Comparison of ENCODE assay signal across 8 mouse cellular contexts in genomic region chr15:85674191-85674984, GRCm38 (mm10).
DNase-seq lines count a peak whose midpoint lies in the region; ATAC-seq and TF ChIP-seq lines count a peak whose summit lies in the region.

No protein-coding gene starts in this region.

- peaks cover 6 to 20% of the 10 kb centered on the region in 2 experiments; a peak in 3 of 4 replicates for H3K4me1 ChIP-seq in heart, embryonic 14.5 days (ENCODE audit: control insufficient read depth in 2 of 2, insufficient read depth in 2 of 2, low read length in 2 of 2)
- peaks cover 11% of the 10 kb centered on the region for H3K4me1 ChIP-seq in testis, adult 2 months (ENCODE audit: control insufficient read depth, insufficient read depth, low read length)

- H3K36me3 ChIP-seq in heart, embryonic 14.5 days (ENCODE audit: control insufficient read depth, insufficient read depth, low read length): peaks cover 25% of the 10 kb centered on the region; the same call in 1 of the 2 replicates
- H3K36me3 ChIP-seq in testis, adult 2 months (ENCODE audit: control insufficient read depth, insufficient read depth, low read length): no peaks in the 10 kb centered on the region

- peak overlapping the region; percentile 64; the same call in 1 of the 2 replicates for H3K4me2 ChIP-seq in heart, embryonic 14.5 days (ENCODE audit: low read length)

- no peaks in the 10 kb centered on the region for H3K9me3 ChIP-seq in heart, embryonic 14.5 days (ENCODE audit: control insufficient read depth, low read length)

- H3K9ac ChIP-seq in heart, embryonic 14.5 days (ENCODE audit: low read length): no peak overlapping the region

- no peak overlapping the region for H3K27ac ChIP-seq in heart, embryonic 14.5 days (replicated peaks in 1 of 2; ENCODE audit: control insufficient read depth in 1 of 2, insufficient read depth in 1 of 2, low read depth in 2 of 2, low read length in 2 of 2)
- H3K27ac ChIP-seq in testis, adult 2 months (ENCODE audit: control insufficient read depth, insufficient read depth, low read depth, low read length): peak overlapping the region; percentile 22; the same call in 1 of the 2 replicates

- WGBS in heart, embryonic 14.5 days: 93% methylated on average over 9 of the region's 9 CpGs

- no peak for ATAC-seq in heart, embryonic 14.5 days (ENCODE audit: insufficient number of reproducible peaks, insufficient read depth, low FRiP score, low read depth)
- no peak for ATAC-seq in megakaryocyte, adult 5-6 weeks (ENCODE audit: poor library complexity, severe bottlenecking)
- no peak for ATAC-seq in megakaryocyte-erythroid progenitor cell, adult 5-6 weeks (replicated peaks; ENCODE audit: low FRiP score, low TSS enrichment, poor library complexity, severe bottlenecking)

- intact Hi-C loops in heart, postnatal 25 days (cut with DNase I): loop anchor here (2.0 kb wide), 1 partner anchor 26 kb away; no protein-coding TSS in a partner anchor

- H3K4me3 ChIP-seq in heart, embryonic 14.5 days (ENCODE audit: control insufficient read depth in 1 of 2, insufficient read depth in 1 of 2, low read depth in 1 of 2, low read length in 2 of 2): no peak overlapping the region; a peak in 1 of 4 replicates
- H3K4me3 ChIP-seq in testis, adult 2 months (ENCODE audit: control insufficient read depth, low read depth, low read length): peak overlapping the region; percentile 7

- TF ChIP-seq CTCF in testis, adult 2 months (IDR thresholded peaks at IDR 0.05; ENCODE audit: control insufficient read depth, insufficient read depth, insufficient replicate concordance, low read depth, low read length): no peak; the same call in 1 of the 2 replicates

- DNase-seq in heart, postnatal 25 days (ENCODE audit: low spot score): no peak
- DNase-seq in testis, postnatal 10 days (ENCODE audit: low spot score): no peak
- peak; percentile 69 for DNase-seq in kidney, postnatal 14 days
- no peak for DNase-seq in spleen, postnatal 4 days (ENCODE audit: low spot score in 2 of 2)

- no peaks in the 10 kb centered on the region for H3K27me3 ChIP-seq in heart, embryonic 14.5 days (ENCODE audit: control insufficient read depth, insufficient read depth, low read length)
- H3K27me3 ChIP-seq in testis, adult 2 months (ENCODE audit: control insufficient read depth, insufficient read depth, low read length): no peaks in the 10 kb centered on the region

- no peak for TF ChIP-seq POLR2A in testis, adult 2 months (IDR thresholded peaks at IDR 0.05; ENCODE audit: control insufficient read depth, low read depth, low read length)
